Mouse (Mus musculus) kidney, adult 11 months (tissue): ENCODE results near the gene 1700056E22Rik.

ENCODE experiments used
- DNase-seq: peaks from one replicate; pipeline ENCODE4 v3.0.0; 2022

1700056E22Rik gene

DNA sequence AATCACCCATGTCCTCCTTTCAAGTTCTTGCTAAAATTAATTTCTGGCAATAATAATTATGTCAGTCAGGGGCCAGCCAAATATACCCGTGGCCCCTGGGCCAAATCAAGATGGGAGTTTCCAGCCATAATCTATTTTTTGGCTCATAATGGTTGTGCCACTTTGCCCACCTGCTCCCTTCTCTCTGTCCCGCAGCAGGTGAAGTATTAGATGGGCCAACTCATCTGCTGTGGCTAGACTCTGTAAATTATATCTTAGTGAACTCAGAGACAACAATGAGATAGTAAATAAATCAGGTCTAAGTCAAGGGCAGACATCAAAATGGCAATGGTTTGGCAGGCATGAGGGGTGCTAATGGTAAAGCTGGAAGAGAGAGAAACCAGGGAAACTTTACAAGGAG lies 16.5 kb downstream of the 1700056E22Rik start:
- DNase-seq, result no peak

DNA sequence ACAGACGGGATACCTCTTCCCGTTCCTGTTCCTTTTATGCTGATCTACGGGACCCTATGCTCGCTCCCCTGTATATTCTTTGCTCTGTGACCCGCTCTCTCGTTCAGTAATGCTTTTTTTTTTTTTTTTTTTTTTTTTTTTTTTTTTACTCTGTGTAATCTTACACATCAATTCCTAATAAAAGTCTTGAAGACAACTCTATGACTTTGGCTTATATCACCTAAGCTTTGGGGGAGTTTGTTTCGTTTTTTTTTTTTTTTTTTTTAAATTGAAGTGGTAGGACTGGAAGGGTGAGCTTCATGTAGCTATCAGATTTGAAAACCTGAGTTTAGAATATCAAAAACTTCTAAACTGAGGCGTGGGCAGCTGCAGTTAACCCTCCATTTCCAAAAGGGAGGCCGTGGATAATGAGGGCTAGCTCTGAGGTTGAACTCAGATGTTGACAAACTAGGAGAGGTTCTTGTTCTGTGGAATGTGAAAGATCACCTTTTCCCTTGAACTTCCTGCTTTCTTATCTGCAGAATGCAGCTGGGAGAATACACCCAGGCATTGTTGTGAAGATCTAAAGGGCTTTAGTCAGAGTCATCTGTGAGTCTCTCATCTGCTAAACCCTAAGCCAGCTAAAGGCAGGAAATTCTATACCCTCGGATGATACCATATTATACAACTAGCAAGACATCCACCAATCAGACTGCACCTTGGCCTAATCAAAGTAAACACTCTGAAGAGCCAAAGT lies 17.9 kb downstream of the 1700056E22Rik start:
- no peak for DNase-seq

DNA sequence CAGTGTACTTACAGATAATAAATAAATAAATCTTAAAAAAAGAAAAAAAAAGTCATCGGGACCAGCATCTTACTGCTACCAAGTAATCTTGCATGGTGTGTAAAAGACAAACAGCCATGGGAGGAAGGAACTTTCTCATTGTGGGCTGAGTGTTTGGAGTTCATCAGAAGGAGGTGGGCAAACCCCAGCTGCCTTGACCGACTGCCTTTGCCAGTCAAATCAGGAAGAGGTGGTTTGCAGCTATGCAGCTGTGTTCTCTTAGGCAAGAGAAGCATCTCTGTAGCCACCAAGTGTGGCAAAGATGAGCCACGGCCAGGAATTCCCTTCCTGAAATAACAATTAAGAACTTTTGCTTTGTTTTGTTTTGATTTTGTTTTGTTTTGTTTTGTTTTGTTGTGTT lies 20.0 kb downstream of the 1700056E22Rik start:
- no peak for DNase-seq

DNA sequence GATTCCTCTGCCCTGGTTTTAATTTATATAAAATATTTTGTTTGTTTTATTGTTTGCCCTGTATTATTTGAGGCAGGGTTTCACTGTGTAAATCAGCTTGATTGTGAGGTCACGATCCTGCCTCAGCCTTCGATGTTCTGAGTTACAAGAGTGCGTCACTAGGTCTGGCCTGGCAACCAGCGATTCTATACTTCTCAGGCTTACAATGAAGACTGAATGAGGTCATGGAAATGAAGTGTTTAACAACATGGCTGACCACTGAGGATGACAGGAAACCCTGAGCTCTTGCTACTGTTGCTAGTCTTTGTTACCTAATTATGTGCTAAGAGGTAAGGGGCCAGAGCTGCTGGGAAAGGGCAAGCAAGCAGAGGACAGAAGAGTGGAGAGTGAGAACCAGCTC lies 21.0 kb downstream of the 1700056E22Rik start, which contains the start of gene Dusp10:
TSS of gene Dusp10 (plus strand) at position 197 of the 400 bp plus-strand sequence.
- DNase-seq, result no peak

DNA sequence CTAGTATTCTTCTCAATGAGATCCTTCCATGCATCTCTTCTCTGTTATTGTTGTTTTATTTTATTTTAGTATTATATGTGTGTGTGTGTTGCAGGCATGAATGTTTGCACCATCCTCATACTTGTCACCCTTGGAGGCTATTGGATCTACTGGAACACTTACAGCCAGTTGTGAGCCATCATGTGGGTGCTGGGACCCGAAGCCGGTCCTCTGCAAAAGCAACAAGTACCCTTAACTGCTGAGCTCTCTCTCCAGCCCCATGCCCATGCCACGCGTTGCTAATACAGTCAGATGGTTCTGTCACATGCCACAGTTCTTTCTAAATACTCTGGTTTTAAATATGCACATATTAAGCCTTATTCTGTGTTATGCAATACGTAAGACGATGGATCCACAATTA lies 22.8 kb downstream of the 1700056E22Rik start:
- DNase-seq, result no peak

DNA sequence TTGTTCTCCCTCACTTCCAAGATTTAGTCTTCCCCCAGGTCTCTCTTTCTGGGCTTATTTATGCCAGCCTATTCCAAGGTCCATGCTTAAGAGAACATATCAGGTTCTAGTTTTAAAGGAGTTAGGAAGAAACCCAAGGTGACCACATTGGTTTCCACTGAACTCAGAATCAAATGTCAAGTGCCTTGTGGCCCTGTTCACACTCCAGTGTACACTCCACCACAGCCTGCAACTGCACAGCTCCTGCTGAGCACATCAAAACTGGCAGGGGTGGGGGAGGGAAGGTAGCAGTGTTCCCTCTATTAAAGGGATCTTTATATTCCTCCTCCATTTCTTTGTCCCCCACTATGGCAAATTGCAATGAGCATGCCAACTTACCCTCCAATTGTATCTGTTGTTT lies 28.0 kb downstream of the 1700056E22Rik start:
- no peak for DNase-seq

DNA sequence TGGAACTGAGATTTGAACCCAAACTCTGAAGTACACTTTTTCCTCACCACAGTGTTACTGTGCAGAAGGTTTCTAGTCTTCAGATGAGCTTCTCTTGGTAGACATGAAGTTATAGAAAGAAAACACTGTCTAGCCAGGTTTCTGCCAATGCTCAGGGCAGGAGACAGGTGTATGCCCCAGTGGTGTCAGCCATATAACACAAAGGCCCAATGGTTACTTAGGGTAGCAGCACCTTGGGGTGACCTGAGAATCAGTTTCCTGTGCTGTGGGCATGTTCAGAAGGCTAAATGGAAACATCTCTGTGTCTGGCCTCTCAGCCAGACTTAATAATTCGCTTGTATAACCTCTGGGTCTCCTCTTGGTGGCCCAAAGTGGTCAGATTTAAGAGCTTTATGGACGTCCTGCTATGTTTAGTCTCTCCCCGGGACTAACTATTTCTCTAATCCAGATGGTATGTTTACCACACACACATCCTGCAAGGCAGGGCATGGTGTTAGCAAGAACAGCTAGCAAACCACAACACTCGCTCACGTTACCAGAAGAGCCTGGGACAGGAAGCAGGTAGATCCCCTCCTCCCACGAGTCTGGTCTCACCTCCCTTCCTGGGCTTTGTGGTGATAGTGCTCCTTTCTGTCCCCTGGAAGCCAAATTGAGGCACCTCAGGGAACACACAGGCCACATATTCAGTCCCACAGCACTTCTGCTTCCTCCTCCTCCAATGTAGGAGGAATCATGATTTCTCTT lies 28.6 kb downstream of the 1700056E22Rik start:
- DNase-seq, result no peak

DNA sequence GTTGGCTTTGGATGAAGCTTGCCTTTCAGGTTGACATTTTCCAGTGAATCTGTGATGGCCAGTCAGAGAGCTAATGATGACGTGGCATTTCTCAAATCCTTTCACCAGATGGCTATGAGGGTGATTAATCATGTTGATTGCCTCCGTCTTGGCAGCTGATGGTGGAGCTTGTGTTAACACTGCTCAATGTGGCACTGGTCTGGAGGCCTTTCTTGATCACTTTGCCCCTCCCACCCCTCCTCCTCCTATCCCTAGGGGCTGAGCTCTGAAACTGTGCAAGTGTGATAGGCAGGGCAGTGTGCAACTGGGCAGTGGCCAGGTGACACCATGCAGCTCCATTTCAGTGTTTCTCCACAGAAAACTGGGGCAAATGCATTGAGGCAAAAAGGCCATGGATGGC lies 29.8 kb downstream of the 1700056E22Rik start:
- DNase-seq, result peak; percentile 3

DNA sequence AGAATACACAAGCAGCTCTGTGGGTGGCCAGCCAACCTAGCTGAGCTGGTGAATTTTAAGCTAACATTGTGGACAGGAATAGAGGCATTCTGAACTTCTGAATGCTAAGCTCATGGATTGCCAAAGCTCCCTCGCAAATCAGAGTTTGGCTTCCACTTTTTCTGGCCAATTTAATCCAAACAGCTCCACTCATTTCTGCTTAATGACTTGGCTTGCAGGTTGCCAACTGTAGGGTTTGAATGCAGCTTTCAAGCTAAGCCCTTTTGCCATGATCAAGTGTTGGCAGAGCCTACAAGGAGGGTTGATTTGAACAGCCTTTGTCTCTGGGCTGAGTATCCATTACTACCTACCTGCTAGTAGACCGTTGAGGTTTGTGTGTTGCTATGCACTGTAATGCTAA lies 31.6 kb downstream of the 1700056E22Rik start:
- no peak for DNase-seq

DNA sequence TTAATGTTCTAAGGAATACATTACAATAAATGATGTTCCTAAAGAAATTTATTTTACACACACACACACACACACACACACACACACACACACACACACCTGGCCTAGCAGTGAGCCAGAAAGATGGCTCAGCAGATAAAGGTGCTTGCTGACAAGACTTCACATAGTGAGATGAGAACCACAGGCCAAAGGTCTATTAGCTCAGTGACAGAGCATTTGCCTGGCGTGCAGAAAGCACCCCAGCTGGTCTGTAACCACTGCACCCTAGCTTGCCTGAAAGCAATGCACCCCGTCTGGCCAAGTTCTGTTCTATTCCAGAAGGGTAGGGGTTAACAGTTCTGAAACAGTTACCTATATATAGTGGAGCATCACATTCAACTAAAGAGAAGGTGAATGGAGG lies 36.9 kb downstream of the 1700056E22Rik start:
- DNase-seq, result no peak

DNA sequence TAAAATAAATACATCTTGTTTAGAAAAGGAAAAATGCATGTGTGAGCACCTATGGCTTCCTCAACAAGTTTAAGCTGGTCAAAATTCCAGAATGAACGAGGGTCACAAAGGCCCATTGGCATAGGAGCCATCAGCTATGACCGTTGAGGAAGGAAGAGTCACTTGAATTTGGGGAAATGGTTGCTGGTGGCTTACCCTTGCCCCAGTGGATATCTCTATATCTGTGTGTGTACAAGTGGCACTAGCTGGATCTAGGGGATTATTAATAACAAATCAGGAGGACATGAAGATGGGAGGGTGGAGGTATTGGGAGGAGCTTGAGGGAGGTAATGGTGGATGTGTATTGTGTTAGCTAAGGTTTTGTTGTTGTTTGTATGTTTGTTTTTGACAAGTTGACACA lies 42.2 kb downstream of the 1700056E22Rik start:
- no peak for DNase-seq

DNA sequence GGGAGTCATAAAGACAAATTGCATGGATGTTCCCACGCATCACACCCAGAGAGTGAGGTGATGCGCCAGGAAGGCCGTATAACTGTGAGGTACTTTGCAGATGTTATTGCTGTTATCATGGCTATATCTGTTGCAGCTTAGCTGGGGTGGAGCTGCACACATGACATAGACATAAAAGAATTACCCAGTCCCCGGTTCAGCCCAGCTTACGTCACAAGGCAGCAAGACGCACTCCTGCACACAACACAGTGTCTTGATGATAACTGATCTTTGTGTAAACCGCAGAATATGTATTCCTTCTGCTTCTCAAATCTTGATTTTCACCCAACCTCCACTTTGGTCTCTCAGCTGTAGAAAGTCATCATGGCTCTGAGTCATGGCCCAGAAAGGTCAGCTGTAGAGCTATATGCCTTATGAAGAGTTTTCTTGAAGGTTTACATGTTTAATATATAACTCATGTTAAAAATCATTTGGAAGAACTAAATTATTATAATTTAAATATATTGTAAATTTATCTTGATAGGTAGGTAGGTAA lies 46.3 kb downstream of the 1700056E22Rik start:
- DNase-seq, result no peak
